Mouse (Mus musculus): ENCODE measurements around the gene Armh3. TPM values are rescaled to one million over a fixed set of nuclear protein-coding genes. Genes with fewer than 3 reads are reported as not detected.

Gene Armh3
- polyA plus RNA-seq (2012; rRNA removed), result 2.3 and 2.9 TPM in 2 replicates

DNA sequence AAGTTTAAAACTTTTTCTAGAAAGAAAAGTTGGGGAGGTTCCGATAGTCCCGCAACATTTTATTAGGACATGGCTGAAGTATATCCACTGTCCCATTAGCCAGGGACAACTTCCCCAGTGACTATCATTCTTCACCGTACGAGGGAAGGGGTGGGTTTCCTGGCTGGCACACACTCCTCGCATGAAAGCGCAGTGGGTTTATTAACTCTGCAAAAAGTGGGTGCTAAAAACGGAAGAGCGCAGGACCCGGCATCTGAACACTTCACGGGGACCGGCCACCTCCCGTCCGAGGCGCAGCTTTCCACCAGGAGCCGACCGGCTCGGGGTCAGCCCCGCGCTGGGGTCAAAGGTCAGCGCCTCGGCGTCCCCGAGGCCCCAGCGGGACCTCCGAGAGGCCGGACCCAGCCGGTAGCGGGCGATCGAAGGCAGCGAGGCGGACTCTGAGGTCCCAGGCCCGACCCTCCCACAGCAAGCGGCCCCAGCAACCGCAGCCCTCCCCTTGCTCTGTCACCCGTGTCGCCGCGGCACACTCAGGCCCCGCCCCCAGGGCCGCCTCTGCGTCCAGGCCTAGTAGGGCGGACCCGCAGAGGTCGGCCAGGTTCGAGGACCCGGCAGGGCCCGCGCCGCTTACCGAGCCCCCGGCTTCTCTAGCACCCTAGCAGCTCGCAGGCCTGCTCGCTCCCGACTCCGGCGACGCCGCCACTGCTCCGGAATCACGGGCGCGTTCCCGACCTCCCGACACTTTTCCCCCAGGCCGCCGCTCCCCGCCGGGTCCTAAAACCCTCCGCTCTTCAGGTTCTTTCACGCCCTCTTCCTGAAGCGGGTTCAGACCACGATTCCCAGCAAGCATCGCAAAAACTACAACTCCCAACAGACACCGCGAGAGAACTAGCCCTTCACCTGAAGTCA is at the start of gene Armh3:
Gene Armh3, minus strand, starts transcription at position 704 of the 909 bp plus-strand sequence.

GRCm38 (mm10) chr19:46044993-46045695 is 46.9 kb upstream of the Armh3 start, which contains the start of gene Ldb1:
Gene Ldb1, minus strand, starts transcription at chr19:46045214.

DNA sequence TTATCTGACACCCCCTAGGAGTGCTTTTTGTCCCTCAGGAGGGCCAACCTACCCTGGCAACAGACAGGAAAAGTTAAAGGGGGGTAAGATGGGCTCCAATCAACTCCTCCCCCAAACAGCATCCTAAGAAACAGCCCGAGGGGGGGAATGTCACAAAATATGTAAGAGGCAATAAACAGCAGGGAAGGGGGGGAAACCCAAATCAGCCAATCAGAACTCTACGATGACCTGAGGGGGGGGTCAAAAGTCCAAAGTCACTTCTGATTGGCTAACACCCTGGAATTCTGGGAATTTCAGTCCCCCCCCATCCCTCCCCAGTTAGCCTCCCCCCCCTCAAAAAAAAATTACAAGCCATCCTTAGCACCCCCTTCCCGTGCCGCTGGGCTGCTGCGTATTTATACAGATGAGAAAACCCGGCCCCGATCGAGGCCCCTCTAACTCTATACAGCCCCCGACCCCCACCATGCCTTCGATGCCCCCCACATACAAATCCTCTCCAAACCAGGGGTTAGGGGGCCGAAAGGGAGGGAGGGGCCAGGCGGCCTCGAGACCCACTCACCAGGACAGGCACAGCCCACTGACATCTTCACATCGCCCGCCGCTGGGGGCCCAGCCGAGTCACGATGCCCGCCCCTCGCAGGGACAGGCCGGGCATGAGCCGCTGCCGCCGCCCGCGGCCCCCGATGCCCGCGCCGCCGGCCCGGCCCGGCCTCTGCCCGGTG is 46.1 kb upstream of the Armh3 start, which contains the start of gene Pprc1:
Gene Pprc1, plus strand, starts transcription at position 616 of the 722 bp plus-strand sequence.

DNA sequence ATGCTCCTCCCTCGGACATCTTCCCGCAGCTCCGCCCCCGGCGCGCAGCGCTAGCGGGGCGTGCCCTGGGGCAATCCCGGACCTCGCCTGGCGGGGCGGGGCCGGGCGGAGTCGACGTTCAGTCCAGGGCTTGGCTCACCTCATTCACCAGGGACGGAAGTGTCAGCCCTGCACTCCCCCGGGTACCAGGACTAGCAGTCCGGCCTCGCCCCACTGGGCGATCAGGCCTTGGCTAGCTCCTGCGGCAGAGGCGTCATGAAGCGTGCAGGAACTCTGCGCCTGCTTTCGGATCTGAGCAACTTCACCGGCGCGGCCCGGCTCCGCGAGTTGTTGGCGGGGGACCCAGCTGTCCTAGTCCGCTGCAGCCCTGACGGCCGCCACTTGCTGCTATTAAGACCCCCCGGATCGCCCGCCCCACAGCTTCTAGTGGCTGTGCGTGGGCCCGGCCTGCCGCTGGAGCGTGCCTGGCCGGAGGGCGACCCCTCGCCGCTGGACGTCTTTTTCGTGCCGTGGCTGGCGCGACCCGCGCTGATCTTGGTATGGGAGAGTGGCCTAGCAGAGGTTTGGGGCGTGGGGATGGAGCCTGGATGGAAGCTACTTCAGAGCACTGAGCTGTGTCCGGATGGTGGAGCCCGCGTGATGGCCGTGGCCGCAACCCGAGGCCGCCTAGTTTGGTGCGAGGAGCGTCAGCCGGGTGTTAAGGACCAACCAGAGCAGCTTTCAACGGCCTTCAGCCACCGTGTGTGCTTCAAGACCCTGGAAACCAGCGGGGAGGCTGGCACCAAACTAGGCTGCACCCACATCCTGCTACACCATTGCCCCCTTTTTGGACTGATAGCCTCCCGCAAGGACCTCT is 5.3 kb upstream of the Armh3 start, which contains the start of gene Hps6:
Gene Hps6, plus strand, starts transcription at position 138 of the 856 bp plus-strand sequence.

GRCm38 (mm10) chr19:45815831-45816405 is 182.4 kb downstream of the Armh3 start, which contains the start of gene Kcnip2:
Gene Kcnip2, minus strand, starts transcription at chr19:45816061.

DNA sequence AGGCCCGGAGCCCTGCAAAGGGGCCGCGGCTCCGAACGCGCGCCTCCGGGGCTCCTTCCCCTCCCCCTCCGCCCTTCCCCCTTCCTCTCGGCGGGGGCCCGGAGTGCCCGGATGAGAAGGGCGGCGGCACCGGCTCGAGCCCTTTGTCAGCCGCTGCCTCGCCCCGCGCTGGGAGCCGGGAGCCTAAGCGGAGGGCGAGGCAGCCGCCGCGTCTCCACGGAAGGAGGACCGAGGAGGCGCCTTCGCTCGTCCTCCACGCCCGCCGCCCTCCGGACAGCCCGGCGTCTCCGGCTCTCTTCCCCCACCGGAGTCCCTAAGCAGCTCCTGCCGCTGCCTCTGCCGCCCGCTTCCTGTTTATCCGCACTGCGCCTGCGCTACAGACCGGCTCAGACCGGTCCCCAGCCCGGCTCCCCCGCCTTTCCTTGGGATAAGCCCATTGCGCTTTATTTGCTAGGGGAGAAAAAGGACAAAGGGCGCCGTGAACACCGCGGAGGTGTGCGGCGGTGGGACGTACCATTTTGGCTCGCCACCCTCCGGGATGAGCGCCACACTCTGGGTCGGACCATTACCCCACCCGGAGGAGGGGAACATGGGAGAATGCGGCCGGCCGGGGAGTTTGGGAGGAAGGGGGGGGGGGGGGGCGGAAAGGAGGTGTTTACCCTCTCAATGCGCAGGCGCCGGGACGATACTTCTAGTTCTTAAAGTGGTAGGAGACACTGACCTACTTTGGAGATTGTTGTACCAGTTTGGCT is 214.9 kb downstream of the Armh3 start, which contains the start of gene Mgea5:
Gene Mgea5, minus strand, starts transcription at position 657 of the 752 bp plus-strand sequence.

Other genes with a start within 250 kb of the Armh3 start
- gene Npm3, start 248.9 kb downstream of the Armh3 start, polyA plus RNA-seq (2012; rRNA removed), result 37.0 and 37.3 TPM in 2 replicates
- gene Mgea5, start 214.7 kb downstream of the Armh3 start, polyA plus RNA-seq (2012; rRNA removed), result 26.6 and 28.4 TPM in 2 replicates
- 0.48 and 0.52 TPM in 2 replicates for gene Kcnip2, start 182.4 kb downstream of the Armh3 start, polyA plus RNA-seq (2012; rRNA removed)
- gene Hps6, start 5.0 kb upstream of the Armh3 start, polyA plus RNA-seq (2012; rRNA removed), result 1.5 and 1.8 TPM in 2 replicates
- 9.0 and 10.0 TPM in 2 replicates for gene Pprc1, start 46.4 kb upstream of the Armh3 start, polyA plus RNA-seq (2012; rRNA removed)
- 81.3 and 103 TPM in 2 replicates for gene Ldb1, start 46.7 kb upstream of the Armh3 start, polyA plus RNA-seq (2012; rRNA removed)
- gene Nolc1, start 77.4 kb upstream of the Armh3 start, polyA plus RNA-seq (2012; rRNA removed), result 28.5 and 30.7 TPM in 2 replicates
- gene Elovl3, start 133.4 kb upstream of the Armh3 start, polyA plus RNA-seq (2012; rRNA removed), result 0.12 and 0.13 TPM in 2 replicates
- not detected in 2 replicates for gene Pitx3, start 149.8 kb upstream of the Armh3 start, polyA plus RNA-seq (2012; rRNA removed)
- gene Gbf1, start 154.0 kb upstream of the Armh3 start, polyA plus RNA-seq (2012; rRNA removed), result 13.5 and 18.2 TPM in 2 replicates

All from liver, embryonic 18 days (tissue).